Mouse (Mus musculus) bone marrow macrophage, adult 2 months (primary cell): ENCODE measurements around the gene Erf. TPM values are rescaled to one million over a fixed set of nuclear protein-coding genes. Genes with fewer than 3 reads are reported as not detected.

ENCODE experiments used
- H3K27ac ChIP-seq: 2 replicates; pipeline ENCODE4 v1.5.1; 2012; ENCODE audit warnings: low read depth, low read length; ENCODE audit not compliant: insufficient read depth
- H3K4me1 ChIP-seq: 2 replicates; pipeline ENCODE4 v1.6.1; 2012; ENCODE audit warnings: low read length; ENCODE audit not compliant: control insufficient read depth, insufficient read depth
- H3K4me3 ChIP-seq: 2 replicates; pipeline ENCODE4 v1.5.1; 2012; ENCODE audit warnings: mild to moderate bottlenecking, low read length, moderate library complexity; ENCODE audit not compliant: insufficient read depth
- CTCF ChIP-seq: IDR thresholded peaks from 2 replicates; pipeline ENCODE4 v1.5.1; 2012; ENCODE audit warnings: low read depth, mild to moderate bottlenecking, low read length, moderate library complexity
- POLR2A ChIP-seq: IDR thresholded peaks from 2 replicates; pipeline ENCODE4 v1.6.1; 2012; ENCODE audit warnings: mild to moderate bottlenecking, low read depth, low read length, borderline replicate concordance
- polyA plus RNA-seq: library from polyadenylated mRNA; stranded (reverse); fragments of >200 nt; gene quantifications from 2 replicates; pipeline ENCODE4 v1.2.4, GENCODE M21; 2012; ENCODE audit not compliant: missing spikeins, insufficient read depth, insufficient read length

Erf gene
- polyA plus RNA-seq, 1 experiment: 27.8 TPM

GRCm38 (mm10) chr7:25220457-25221101, 30.0 kb downstream of the Erf start, which contains the start of gene Dedd2:
Dedd2 (minus strand) TSS chr7:25220615.
- Histone ChIP-seq H3K4me1 (peaks cover 23% of the 10 kb centered on the region), H3K4me3 (peak within 1 kb of the TSS; percentile 96), H3K27ac (peak within 1 kb of the TSS; percentile 70)
- no peak for TF ChIP-seq CTCF
- no peak for TF ChIP-seq POLR2A

DNA sequence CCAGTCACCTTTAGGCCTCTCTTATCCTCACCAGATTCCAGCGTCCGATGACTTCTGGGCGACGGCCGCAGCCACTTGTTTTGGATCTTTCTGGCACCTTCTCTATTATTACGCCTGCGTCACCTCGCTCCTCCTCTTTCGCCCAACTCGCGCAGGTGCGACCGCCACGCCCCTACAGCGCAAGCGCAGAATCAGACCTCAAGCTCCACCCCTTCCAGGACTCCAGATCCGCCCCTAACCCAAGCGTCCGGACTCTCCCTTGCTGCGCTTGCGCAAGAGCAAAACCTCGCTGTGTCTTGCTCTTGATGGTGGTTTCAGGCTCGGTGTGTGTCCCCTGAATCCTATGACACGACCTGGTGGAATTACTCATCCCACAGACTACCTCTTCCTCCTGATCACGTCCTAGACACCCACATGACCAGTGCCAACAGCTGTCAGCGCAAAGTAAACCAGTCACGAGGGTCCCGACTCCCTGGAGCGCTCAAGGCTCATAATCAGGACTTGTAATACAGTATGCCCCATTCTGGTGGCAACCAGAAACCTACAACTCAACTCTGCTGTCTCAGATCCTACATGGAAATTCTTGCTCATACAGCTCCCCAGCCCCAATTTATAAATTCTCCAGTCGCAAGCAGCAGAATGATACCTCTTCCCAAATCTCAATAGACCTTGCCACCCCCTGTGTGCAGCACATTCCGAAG, 30.7 kb downstream of the Erf start:
- TF ChIP-seq CTCF (no peak), POLR2A (no peak)
- H3K4me3 ChIP-seq: peak overlapping the region; percentile 96
- H3K27ac ChIP-seq: peak overlapping the region; percentile 70
- H3K4me1 ChIP-seq: peaks cover 27% of the 10 kb centered on the region

- peaks cover 27% of the 10 kb centered on the region for H3K4me1 ChIP-seq
- peak overlapping the region; percentile 96 for H3K4me3 ChIP-seq
- TF ChIP-seq CTCF: no peak
- TF ChIP-seq POLR2A: no peak
- H3K27ac ChIP-seq: peak overlapping the region; percentile 54
These were observed 31.2 kb downstream of the Erf start for GRCm38 (mm10) chr7:25219416-25219750.

DNA sequence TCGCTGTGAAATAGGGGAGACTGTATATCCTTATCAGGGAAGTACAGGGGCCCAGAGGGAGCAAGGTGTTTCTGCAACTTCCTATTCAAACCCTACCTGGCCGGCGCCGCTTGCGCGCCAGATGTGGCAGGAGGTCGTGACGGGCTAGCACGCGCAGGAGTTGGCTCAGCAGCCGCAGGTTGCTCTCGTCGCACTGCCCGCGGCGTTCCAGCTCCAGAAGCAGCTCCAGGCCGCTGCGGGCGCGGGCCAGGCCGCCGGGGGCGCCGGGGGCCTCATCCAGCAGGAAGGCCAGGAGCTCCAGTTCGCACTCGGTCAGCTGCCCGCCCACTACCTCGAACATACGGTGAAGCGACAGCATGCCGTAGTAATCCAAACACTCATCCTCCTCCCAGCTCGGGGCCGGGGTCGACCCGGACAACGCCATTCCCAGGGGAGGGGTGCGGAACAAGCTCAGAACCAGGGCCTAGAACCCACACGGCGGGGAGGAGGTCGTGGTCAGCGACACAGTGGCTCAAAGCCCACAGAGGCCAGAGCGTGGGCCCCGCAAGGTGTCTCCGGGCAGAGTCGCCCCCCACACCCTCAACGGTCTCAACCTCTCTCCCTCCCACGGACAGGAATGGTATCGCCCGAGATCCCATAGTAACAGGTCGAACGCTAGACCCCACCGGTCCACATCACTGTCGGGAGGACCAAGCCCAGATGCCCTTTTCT, 31.7 kb downstream of the Erf start:
- 0 out of 2 replicates have a peak overlapping the region, but pooled peaks have one; percentile 54 for H3K27ac ChIP-seq
- TF ChIP-seq CTCF: no peak
- H3K4me1 ChIP-seq: peaks cover 27% of the 10 kb centered on the region
- H3K4me3 ChIP-seq: peak overlapping the region; percentile 96

GRCm38 (mm10) chr7:25217653-25218395, 32.7 kb downstream of the Erf start:
- TF ChIP-seq POLR2A (no peak), CTCF (no peak)

DNA sequence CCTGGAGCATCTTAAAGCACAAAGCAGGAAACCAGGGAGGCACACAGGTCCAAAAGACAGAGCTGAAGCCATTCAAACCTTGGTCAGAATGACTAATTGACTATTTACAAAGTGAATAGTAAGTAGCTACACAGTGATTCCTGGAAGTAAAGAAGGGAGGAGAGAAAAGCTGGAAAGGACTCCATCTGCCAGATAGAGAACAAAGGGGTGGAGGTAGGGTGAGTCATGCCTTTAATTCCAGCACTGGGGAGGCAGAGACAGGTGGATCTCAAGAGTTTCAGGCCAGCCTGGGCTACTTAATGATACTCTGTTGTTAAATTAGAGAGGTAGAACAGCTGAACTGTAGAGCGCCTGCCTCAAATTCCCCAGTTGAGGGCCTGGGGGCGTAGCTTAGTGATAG, 36.4 kb downstream of the Erf start:
- Histone ChIP-seq H3K4me1 (peaks cover 21% of the 10 kb centered on the region), H3K4me3 (no peak overlapping the region), H3K27ac (no peak overlapping the region)
- no peak for TF ChIP-seq POLR2A
- TF ChIP-seq CTCF: no peak

More at GRCm38 (mm10) chr7:25217653-25218395, 32.7 kb downstream of the Erf start:
- Histone ChIP-seq H3K4me1 (peaks cover 30% of the 10 kb centered on the region), H3K4me3 (no peak overlapping the region), H3K27ac (no peak overlapping the region)

DNA sequence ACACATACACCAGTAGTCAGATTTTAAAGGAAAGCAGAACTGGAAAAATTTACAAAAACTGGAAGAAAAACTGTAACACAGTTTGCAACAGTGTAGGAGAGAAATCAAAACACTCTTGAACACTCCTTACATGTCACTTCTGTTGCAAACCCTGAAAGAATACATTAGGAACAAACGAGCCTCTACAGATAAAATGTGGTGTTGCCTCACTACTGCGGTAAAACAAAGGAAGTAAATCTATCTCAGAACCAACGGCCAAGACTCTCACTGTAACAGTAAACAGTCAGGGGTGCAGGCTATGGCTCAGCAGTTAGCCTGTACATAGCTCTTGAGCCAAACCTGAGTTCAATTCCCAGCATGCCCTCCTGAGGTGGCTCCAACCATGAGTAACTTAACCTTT, 37.5 kb downstream of the Erf start:
- peaks cover 16% of the 10 kb centered on the region for H3K4me1 ChIP-seq
- TF ChIP-seq CTCF: no peak
- no peak for TF ChIP-seq POLR2A
- H3K27ac ChIP-seq: no peak overlapping the region; the same call in 1 of the 2 replicates
- H3K4me3 ChIP-seq: no peak overlapping the region

DNA sequence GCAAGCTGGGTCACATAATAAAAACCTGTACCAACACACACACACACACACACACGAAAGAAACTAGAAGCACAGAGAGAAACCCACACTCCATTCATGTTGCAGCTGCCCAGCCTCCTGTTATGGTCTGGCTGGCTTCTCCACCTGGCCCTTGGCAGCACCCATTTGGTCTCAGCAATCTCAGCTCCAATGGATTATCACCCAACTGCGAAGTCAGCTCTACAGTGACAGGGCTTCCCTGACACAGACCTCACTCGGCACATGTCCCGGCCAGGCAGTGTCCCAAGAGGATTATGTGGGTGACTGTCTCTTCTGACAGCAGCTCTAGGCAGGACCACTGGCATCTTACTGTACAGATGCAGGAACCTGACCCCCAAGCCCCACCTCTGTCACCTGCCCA, 40.1 kb downstream of the Erf start:
- no peak for TF ChIP-seq CTCF
- no peak for TF ChIP-seq POLR2A
- H3K27ac ChIP-seq: no peak overlapping the region
- H3K4me3 ChIP-seq: no peak overlapping the region
- H3K4me1 ChIP-seq: peaks cover 15% of the 10 kb centered on the region

DNA sequence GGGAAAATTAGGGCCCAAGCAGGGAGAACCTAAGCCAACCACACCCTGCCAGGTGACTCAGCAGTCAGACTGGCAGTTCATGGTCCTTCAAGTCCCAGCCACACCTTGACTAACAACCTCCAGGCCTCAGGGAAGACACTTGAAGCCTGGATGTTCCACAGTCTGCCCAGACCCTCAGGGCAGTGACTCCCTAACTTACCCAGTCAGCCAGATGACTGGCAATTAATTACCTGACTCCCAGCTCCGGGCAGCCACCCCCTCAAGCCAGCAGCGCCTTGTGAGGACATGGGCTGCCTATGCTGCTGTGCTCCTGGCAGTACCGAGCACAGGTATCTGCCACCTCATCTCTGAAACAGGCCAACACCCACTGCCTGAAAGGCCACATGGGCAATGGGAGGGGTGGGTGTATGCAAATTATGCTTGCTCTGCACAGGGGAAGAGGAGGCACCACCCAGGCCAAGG, 41.4 kb downstream of the Erf start:
- Histone ChIP-seq H3K4me3 (no peak overlapping the region), H3K27ac (no peak overlapping the region), H3K4me1 (peaks cover 17% of the 10 kb centered on the region)
- TF ChIP-seq CTCF: no peak
- TF ChIP-seq POLR2A: no peak
